Mouse (Mus musculus): ENCODE measurements around the gene Zbtb43. TPM values are rescaled to one million over a fixed set of nuclear protein-coding genes. Genes with fewer than 3 reads are reported as not detected.

Zbtb43 gene
- polyA plus RNA-seq, 1 experiment from 2014 or later, result 31.2 TPM

GRCm38 (mm10) chr2:33461066-33461465 is 7.3 kb downstream of the Zbtb43 start:
- no peak for ATAC-seq (ENCODE audit: low FRiP score)
- Histone ChIP-seq H3K27me3 (ENCODE audit: control insufficient read depth, insufficient read depth, low read length) (no peaks in the 10 kb centered on the region), H3K9ac (ENCODE audit: low read depth, low read length) (no peak overlapping the region), H3K27ac (ENCODE audit: low read depth, low read length) (no peak overlapping the region), H3K4me1 (replicated peaks; ENCODE audit: control insufficient read depth, insufficient read depth, low read length) (no peaks in the 10 kb centered on the region), H3K4me3 (ENCODE audit: low read depth, low read length) (no peak overlapping the region), H3K9me3 (ENCODE audit: control insufficient read depth, low read length) (no peaks in the 10 kb centered on the region), H3K4me2 (replicated peaks; ENCODE audit: low read depth, low read length) (no peak overlapping the region), H3K36me3 (ENCODE audit: control insufficient read depth, insufficient read depth, low read length) (0 out of 2 replicates have a peak, but pooled peaks cover 2% of the 10 kb centered on the region)
- no peak for DNase-seq (ENCODE audit: low spot score)
- 71% methylated on average over 1 of the region's 1 CpGs for WGBS

DNA sequence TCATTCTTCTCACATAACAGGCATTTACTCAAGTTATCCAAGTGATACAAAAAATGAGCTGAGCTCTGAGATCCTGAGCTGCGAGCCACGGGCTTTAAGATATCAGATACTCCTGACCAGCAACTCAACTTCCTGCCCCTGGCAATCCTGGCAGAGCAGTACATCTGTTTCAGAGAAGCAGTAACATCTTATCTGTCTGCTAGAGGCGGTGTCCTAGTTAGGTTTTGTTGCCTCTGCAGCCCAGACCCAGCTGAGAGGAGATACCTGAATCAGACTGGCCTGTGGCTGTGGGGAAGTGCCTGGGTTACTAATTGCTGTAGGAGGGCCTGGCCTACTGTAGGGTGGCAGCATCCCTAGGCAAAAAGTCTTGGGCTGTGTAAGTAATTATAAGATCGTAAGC is 8.7 kb downstream of the Zbtb43 start:
- H3K27me3 ChIP-seq (ENCODE audit: control insufficient read depth, insufficient read depth, low read length), result no peaks in the 10 kb centered on the region
- no peak for DNase-seq (ENCODE audit: low spot score)
- no peak overlapping the region for H3K4me3 ChIP-seq (ENCODE audit: low read depth, low read length)
- 0 out of 2 replicates have a peak, but pooled peaks cover 2% of the 10 kb centered on the region for H3K36me3 ChIP-seq (ENCODE audit: control insufficient read depth, insufficient read depth, low read length)
- no peaks in the 10 kb centered on the region for H3K4me1 ChIP-seq (replicated peaks; ENCODE audit: control insufficient read depth, insufficient read depth, low read length)
- no peak for ATAC-seq (ENCODE audit: low FRiP score)
- 93% methylated on average over 4 of the region's 4 CpGs for WGBS
- no peak overlapping the region for H3K27ac ChIP-seq (ENCODE audit: low read depth, low read length)
- no peaks in the 10 kb centered on the region for H3K9me3 ChIP-seq (ENCODE audit: control insufficient read depth, low read length)
- H3K9ac ChIP-seq (ENCODE audit: low read depth, low read length), result no peak overlapping the region
- H3K4me2 ChIP-seq (replicated peaks; ENCODE audit: low read depth, low read length), result no peak overlapping the region

GRCm38 (mm10) chr2:33456696-33457095 is 11.7 kb downstream of the Zbtb43 start:
- 0 out of 2 replicates have a peak, but pooled peaks cover 6% of the 10 kb centered on the region for H3K36me3 ChIP-seq (ENCODE audit: control insufficient read depth, insufficient read depth, low read length)
- H3K4me3 ChIP-seq (ENCODE audit: low read depth, low read length), result no peak overlapping the region
- no peak overlapping the region for H3K9ac ChIP-seq (ENCODE audit: low read depth, low read length)
- H3K9me3 ChIP-seq (ENCODE audit: control insufficient read depth, low read length), result no peaks in the 10 kb centered on the region
- H3K4me1 ChIP-seq (replicated peaks; ENCODE audit: control insufficient read depth, insufficient read depth, low read length), result no peaks in the 10 kb centered on the region
- no peak overlapping the region for H3K4me2 ChIP-seq (replicated peaks; ENCODE audit: low read depth, low read length)
- 86% methylated on average over 3 of the region's 3 CpGs for WGBS
- no peak overlapping the region for H3K27ac ChIP-seq (ENCODE audit: low read depth, low read length)
- no peak for DNase-seq (ENCODE audit: low spot score)
- no peaks in the 10 kb centered on the region for H3K27me3 ChIP-seq (ENCODE audit: control insufficient read depth, insufficient read depth, low read length)
- no peak for ATAC-seq (ENCODE audit: low FRiP score)

DNA sequence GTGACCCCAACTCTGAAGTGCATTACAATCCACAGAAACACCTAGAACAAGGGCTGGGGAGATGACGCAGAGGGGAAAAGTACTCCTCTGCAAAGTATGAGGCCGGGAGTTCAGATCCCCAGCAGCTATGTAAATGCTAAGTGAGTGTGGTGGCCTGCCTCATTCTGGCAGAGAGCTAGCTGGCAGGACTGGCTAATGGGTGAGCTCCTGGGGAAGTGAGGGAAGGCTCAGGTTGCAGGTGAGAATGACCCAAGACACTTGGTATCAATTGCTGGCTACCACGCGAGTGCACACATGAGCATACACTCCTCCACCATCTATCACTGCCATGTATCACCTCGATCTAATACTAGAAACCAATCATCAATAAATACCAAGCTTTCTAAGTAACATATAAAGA is 12.1 kb downstream of the Zbtb43 start:
- Histone ChIP-seq H3K9ac (ENCODE audit: low read depth, low read length) (no peak overlapping the region), H3K27me3 (ENCODE audit: control insufficient read depth, insufficient read depth, low read length) (no peaks in the 10 kb centered on the region), H3K4me3 (ENCODE audit: low read depth, low read length) (no peak overlapping the region), H3K36me3 (ENCODE audit: control insufficient read depth, insufficient read depth, low read length) (peaks cover 6% of the 10 kb centered on the region; the same call in 1 of the 2 replicates), H3K4me2 (replicated peaks; ENCODE audit: low read depth, low read length) (no peak overlapping the region), H3K4me1 (replicated peaks; ENCODE audit: control insufficient read depth, insufficient read depth, low read length) (no peaks in the 10 kb centered on the region), H3K9me3 (ENCODE audit: control insufficient read depth, low read length) (no peaks in the 10 kb centered on the region), H3K27ac (ENCODE audit: low read depth, low read length) (no peak overlapping the region)
- no peak for DNase-seq (ENCODE audit: low spot score)
- no peak for ATAC-seq (ENCODE audit: low FRiP score)
- WGBS, result 96% methylated on average over 5 of the region's 5 CpGs

GRCm38 (mm10) chr2:33455350-33455749 is 13.0 kb downstream of the Zbtb43 start:
- no peak for ATAC-seq (ENCODE audit: low FRiP score)
- Histone ChIP-seq H3K4me2 (replicated peaks; ENCODE audit: low read depth, low read length) (no peak overlapping the region), H3K27me3 (ENCODE audit: control insufficient read depth, insufficient read depth, low read length) (no peaks in the 10 kb centered on the region), H3K4me1 (replicated peaks; ENCODE audit: control insufficient read depth, insufficient read depth, low read length) (no peaks in the 10 kb centered on the region), H3K27ac (ENCODE audit: low read depth, low read length) (no peak overlapping the region), H3K9ac (ENCODE audit: low read depth, low read length) (no peak overlapping the region), H3K4me3 (ENCODE audit: low read depth, low read length) (no peak overlapping the region), H3K9me3 (ENCODE audit: control insufficient read depth, low read length) (no peaks in the 10 kb centered on the region), H3K36me3 (ENCODE audit: control insufficient read depth, insufficient read depth, low read length) (peaks cover 10% of the 10 kb centered on the region; the same call in 1 of the 2 replicates)
- WGBS, result 82% methylated on average over 3 of the region's 3 CpGs
- DNase-seq (ENCODE audit: low spot score), result no peak

- Histone ChIP-seq H3K9ac (ENCODE audit: low read depth, low read length) (no peak overlapping the region), H3K27me3 (ENCODE audit: control insufficient read depth, insufficient read depth, low read length) (no peaks in the 10 kb centered on the region), H3K4me1 (replicated peaks; ENCODE audit: control insufficient read depth, insufficient read depth, low read length) (no peaks in the 10 kb centered on the region), H3K36me3 (ENCODE audit: control insufficient read depth, insufficient read depth, low read length) (peaks cover 10% of the 10 kb centered on the region; the same call in 1 of the 2 replicates), H3K9me3 (ENCODE audit: control insufficient read depth, low read length) (no peaks in the 10 kb centered on the region), H3K4me2 (replicated peaks; ENCODE audit: low read depth, low read length) (no peak overlapping the region), H3K4me3 (ENCODE audit: low read depth, low read length) (no peak overlapping the region), H3K27ac (ENCODE audit: low read depth, low read length) (no peak overlapping the region)
- whole genome bisulfite sequencing, result 89% methylated on average over 8 of the region's 8 CpGs
- DNase-seq (ENCODE audit: low spot score), result no peak
- no peak for ATAC-seq (ENCODE audit: low FRiP score)
Observed at GRCm38 (mm10) chr2:33454816-33455215, 13.5 kb downstream of the Zbtb43 start.

- H3K27me3 ChIP-seq (ENCODE audit: control insufficient read depth, insufficient read depth, low read length), result no peaks in the 10 kb centered on the region
- no peak for DNase-seq (ENCODE audit: low spot score)
- H3K4me1 ChIP-seq (replicated peaks; ENCODE audit: control insufficient read depth, insufficient read depth, low read length), result no peaks in the 10 kb centered on the region
- H3K9me3 ChIP-seq (ENCODE audit: control insufficient read depth, low read length), result no peaks in the 10 kb centered on the region
- no peak overlapping the region for H3K9ac ChIP-seq (ENCODE audit: low read depth, low read length)
- H3K4me3 ChIP-seq (ENCODE audit: low read depth, low read length), result no peak overlapping the region
- no peak for ATAC-seq (ENCODE audit: low FRiP score)
- H3K4me2 ChIP-seq (replicated peaks; ENCODE audit: low read depth, low read length), result no peak overlapping the region
- no peak overlapping the region for H3K27ac ChIP-seq (ENCODE audit: low read depth, low read length)
- peaks cover 7% of the 10 kb centered on the region; the same call in 1 of the 2 replicates for H3K36me3 ChIP-seq (ENCODE audit: control insufficient read depth, insufficient read depth, low read length)
- 87% methylated on average over 3 of the region's 3 CpGs for WGBS
Observed at GRCm38 (mm10) chr2:33453476-33453875, 14.9 kb downstream of the Zbtb43 start.

DNA sequence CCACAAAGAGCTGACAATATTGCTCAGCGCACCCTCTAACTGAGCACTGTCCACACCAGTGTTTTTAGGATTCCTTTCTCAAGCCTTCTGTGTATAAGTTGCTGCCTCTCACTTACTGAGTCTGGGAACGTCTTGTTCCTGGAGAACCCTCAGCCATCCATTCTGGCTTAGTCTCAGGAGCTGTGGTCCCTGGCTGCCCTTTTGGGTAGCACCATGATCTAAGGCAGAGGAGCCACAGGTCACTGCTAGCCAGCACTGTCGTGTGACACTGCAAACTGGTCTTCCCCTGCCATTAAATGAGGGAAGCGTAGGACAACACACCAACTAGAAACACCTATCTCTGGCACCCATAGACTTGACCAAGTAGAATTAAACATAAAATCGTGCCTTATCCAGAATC is 15.6 kb downstream of the Zbtb43 start:
- no peaks in the 10 kb centered on the region for H3K9me3 ChIP-seq (ENCODE audit: control insufficient read depth, low read length)
- no peak for ATAC-seq (ENCODE audit: low FRiP score)
- no peak overlapping the region for H3K27ac ChIP-seq (ENCODE audit: low read depth, low read length)
- no peak overlapping the region for H3K4me2 ChIP-seq (replicated peaks; ENCODE audit: low read depth, low read length)
- peaks cover 7% of the 10 kb centered on the region; the same call in 1 of the 2 replicates for H3K36me3 ChIP-seq (ENCODE audit: control insufficient read depth, insufficient read depth, low read length)
- no peaks in the 10 kb centered on the region for H3K27me3 ChIP-seq (ENCODE audit: control insufficient read depth, insufficient read depth, low read length)
- 91% methylated on average over 5 of the region's 5 CpGs for WGBS
- H3K4me1 ChIP-seq (replicated peaks; ENCODE audit: control insufficient read depth, insufficient read depth, low read length), result no peaks in the 10 kb centered on the region
- H3K9ac ChIP-seq (ENCODE audit: low read depth, low read length), result no peak overlapping the region
- DNase-seq (ENCODE audit: low spot score), result no peak
- no peak overlapping the region for H3K4me3 ChIP-seq (ENCODE audit: low read depth, low read length)

- Histone ChIP-seq H3K27me3 (ENCODE audit: control insufficient read depth, insufficient read depth, low read length) (no peaks in the 10 kb centered on the region), H3K9ac (ENCODE audit: low read depth, low read length) (no peak overlapping the region), H3K4me2 (replicated peaks; ENCODE audit: low read depth, low read length) (no peak overlapping the region), H3K4me1 (replicated peaks; ENCODE audit: control insufficient read depth, insufficient read depth, low read length) (no peaks in the 10 kb centered on the region), H3K36me3 (ENCODE audit: control insufficient read depth, insufficient read depth, low read length) (peaks cover 7% of the 10 kb centered on the region; the same call in 1 of the 2 replicates), H3K27ac (ENCODE audit: low read depth, low read length) (no peak overlapping the region), H3K9me3 (ENCODE audit: control insufficient read depth, low read length) (no peaks in the 10 kb centered on the region), H3K4me3 (ENCODE audit: low read depth, low read length) (no peak overlapping the region)
- DNase-seq (ENCODE audit: low spot score), result no peak
- 53% methylated on average over 4 of the region's 4 CpGs for WGBS
- no peak for ATAC-seq (ENCODE audit: low FRiP score)
Observed at GRCm38 (mm10) chr2:33452140-33452539, 16.2 kb downstream of the Zbtb43 start.

Measured in hindbrain, embryonic 11.5 days (tissue).